Mouse (Mus musculus): ENCODE data around the gene 9330159F19Rik. TPM values are rescaled to one million over a fixed set of nuclear protein-coding genes. Genes with fewer than 3 reads are reported as not detected.

The 9330159F19Rik gene
- polyA plus RNA-seq, 1 experiment from 2014 or later, result not detected

GRCm38 (mm10) chr10:29216957-29217356 is 5.6 kb downstream of the 9330159F19Rik start:
- H3K79me2 ChIP-seq (ENCODE audit: inconsistent target), result no peaks in the 10 kb centered on the region
- H3K27ac ChIP-seq, result no peak overlapping the region
- WGBS (ENCODE audit: missing documents), result 95% methylated on average over 1 of the region's 1 CpGs
- no peaks in the 10 kb centered on the region for H3K36me3 ChIP-seq (ENCODE audit: inconsistent target)
- H3K4me3 ChIP-seq (ENCODE audit: inconsistent target), result no peak overlapping the region

GRCm38 (mm10) chr10:29217451-29217850 is 6.0 kb downstream of the 9330159F19Rik start:
- Histone ChIP-seq H3K4me3 (ENCODE audit: inconsistent target) (no peak overlapping the region), H3K79me2 (ENCODE audit: inconsistent target) (no peaks in the 10 kb centered on the region), H3K36me3 (ENCODE audit: inconsistent target) (no peaks in the 10 kb centered on the region), H3K27ac (no peak overlapping the region)
- 79% methylated on average over 2 of the region's 2 CpGs for WGBS (ENCODE audit: missing documents)

GRCm38 (mm10) chr10:29225329-29225728 is 13.9 kb downstream of the 9330159F19Rik start:
- H3K36me3 ChIP-seq (ENCODE audit: inconsistent target), result no peaks in the 10 kb centered on the region
- WGBS (ENCODE audit: missing documents), result 87% methylated on average over 4 of the region's 4 CpGs
- no peak overlapping the region for H3K4me3 ChIP-seq (ENCODE audit: inconsistent target)
- no peak overlapping the region for H3K27ac ChIP-seq
- no peaks in the 10 kb centered on the region for H3K79me2 ChIP-seq (ENCODE audit: inconsistent target)

- H3K79me2 ChIP-seq (ENCODE audit: inconsistent target), result no peaks in the 10 kb centered on the region
- WGBS (ENCODE audit: missing documents), result 83% methylated on average over 2 of the region's 2 CpGs
These were observed 19.8 kb downstream of the 9330159F19Rik start for GRCm38 (mm10) chr10:29231208-29231607.

More at GRCm38 (mm10) chr10:29231208-29231607, 19.8 kb downstream of the 9330159F19Rik start:
- Histone ChIP-seq H3K36me3 (ENCODE audit: inconsistent target) (no peaks in the 10 kb centered on the region), H3K4me3 (ENCODE audit: inconsistent target) (no peak overlapping the region), H3K27ac (no peak overlapping the region)

Other genes with a start within 250 kb of the 9330159F19Rik start
- not detected in 3 replicates for gene 2310057J18Rik, start 225.3 kb upstream of the 9330159F19Rik start, polyA plus RNA-seq (2018)
- not detected in 3 replicates for gene Soga3, start 67.8 kb upstream of the 9330159F19Rik start, polyA plus RNA-seq (2018)
- not detected in 3 replicates for gene Gm49353, start 12.7 kb upstream of the 9330159F19Rik start, polyA plus RNA-seq (2018)
- 15.5 to 19.7 TPM (median 16.2 TPM) in 3 replicates for gene Echdc1, start 101.6 kb downstream of the 9330159F19Rik start, polyA plus RNA-seq (2018)
- gene Rnf146, start 150.8 kb downstream of the 9330159F19Rik start, polyA plus RNA-seq (2018), result 27.1 to 33.7 TPM (median 31.0 TPM) in 3 replicates

Data from macrophage (primary cell).